Mouse (Mus musculus): ENCODE results near the gene Wscd1. TPM values are rescaled to one million over a fixed set of nuclear protein-coding genes. Genes with fewer than 3 reads are reported as not detected.

Gene Wscd1
- polyA plus RNA-seq, 1 experiment from 2014 or later = 0.25 TPM

- H3K27me3 ChIP-seq (ENCODE audit: insufficient read depth, low read length) = peaks cover 12% of the 10 kb centered on the region
- no peak overlapping the region for H3K4me2 ChIP-seq (ENCODE audit: low read depth, low read length)
- TF ChIP-seq CTCF (IDR thresholded peaks at IDR 0.05; ENCODE audit: low read depth) = no peak
- TF ChIP-seq EP300 (IDR thresholded peaks at IDR 0.05; ENCODE audit: low read depth) = no peak
- no peak overlapping the region for H3K9ac ChIP-seq (replicated peaks)
- H3K9me3 ChIP-seq (ENCODE audit: low read length) = no peaks in the 10 kb centered on the region
- no peaks in the 10 kb centered on the region for H3K36me3 ChIP-seq (replicated peaks; ENCODE audit: insufficient read depth, low read length)
- no peak overlapping the region for H3K4me3 ChIP-seq (ENCODE audit: low read depth, low read length)
- no peak for ATAC-seq
- H3K27ac ChIP-seq (ENCODE audit: low read depth) = no peak overlapping the region
- no peak for DNase-seq
- no peaks in the 10 kb centered on the region for H3K4me1 ChIP-seq (ENCODE audit: insufficient read depth)
- WGBS (ENCODE audit: insufficient replicate concordance) = 66% methylated on average over 3 of the region's 3 CpGs
Measured at GRCm38 (mm10) chr11:71745875-71746274, 3.8 kb upstream of the Wscd1 start.

- Histone ChIP-seq H3K27ac (ENCODE audit: low read depth) (no peak overlapping the region), H3K4me1 (ENCODE audit: insufficient read depth) (no peaks in the 10 kb centered on the region), H3K4me3 (ENCODE audit: low read depth, low read length) (no peak overlapping the region), H3K9ac (replicated peaks) (no peak overlapping the region), H3K36me3 (replicated peaks; ENCODE audit: insufficient read depth, low read length) (no peaks in the 10 kb centered on the region), H3K9me3 (ENCODE audit: low read length) (no peaks in the 10 kb centered on the region), H3K27me3 (ENCODE audit: insufficient read depth, low read length) (peaks cover 28% of the 10 kb centered on the region), H3K4me2 (ENCODE audit: low read depth, low read length) (no peak overlapping the region)
- no peak for DNase-seq
- TF ChIP-seq CTCF (IDR thresholded peaks at IDR 0.05; ENCODE audit: low read depth) (no peak), EP300 (IDR thresholded peaks at IDR 0.05; ENCODE audit: low read depth) (no peak)
- ATAC-seq = no peak
- 77% methylated on average over 7 of the region's 7 CpGs for WGBS (ENCODE audit: insufficient replicate concordance)
Measured at GRCm38 (mm10) chr11:71747719-71748118, 2.0 kb upstream of the Wscd1 start.

- Histone ChIP-seq H3K27me3 (ENCODE audit: insufficient read depth, low read length) (peaks cover 28% of the 10 kb centered on the region), H3K4me1 (ENCODE audit: insufficient read depth) (no peaks in the 10 kb centered on the region), H3K27ac (ENCODE audit: low read depth) (no peak overlapping the region), H3K9me3 (ENCODE audit: low read length) (no peaks in the 10 kb centered on the region), H3K4me2 (ENCODE audit: low read depth, low read length) (peak overlapping the region; percentile 61), H3K36me3 (replicated peaks; ENCODE audit: insufficient read depth, low read length) (no peaks in the 10 kb centered on the region), H3K9ac (replicated peaks) (no peak overlapping the region), H3K4me3 (ENCODE audit: low read depth, low read length) (peak overlapping the region; percentile 37)
- DNase-seq = no peak
- WGBS (ENCODE audit: insufficient replicate concordance) = 2% methylated on average over 51 of the region's 60 CpGs
- TF ChIP-seq EP300 (IDR thresholded peaks at IDR 0.05; ENCODE audit: low read depth) (no peak), CTCF (IDR thresholded peaks at IDR 0.05; ENCODE audit: low read depth) (no peak)
- ATAC-seq = no peak
Measured at GRCm38 (mm10) chr11:71750534-71751173, 934 bp downstream of the Wscd1 start.

DNA sequence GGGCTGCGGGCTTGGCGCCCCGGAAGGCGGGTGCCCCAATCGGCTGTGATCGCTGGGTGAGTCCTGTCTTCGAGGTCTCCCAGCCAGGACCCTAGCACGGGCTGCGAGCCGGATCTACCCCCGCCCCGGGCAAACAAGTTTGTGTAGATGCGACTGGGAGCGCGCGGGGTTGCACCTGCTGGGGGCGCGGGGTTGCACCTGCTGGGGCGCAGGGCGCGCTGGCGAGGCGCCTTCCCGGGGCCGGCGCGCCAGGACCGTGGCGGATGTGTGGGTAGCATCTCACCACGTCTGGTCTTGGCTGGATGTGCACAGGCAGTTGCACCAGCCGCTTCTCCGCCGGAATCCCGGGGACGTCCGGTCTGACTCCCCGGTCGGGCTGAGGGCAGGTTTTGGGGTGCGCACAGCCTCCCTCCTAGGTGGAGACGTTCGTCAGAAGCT lies 1.5 kb downstream of the Wscd1 start:
- Histone ChIP-seq H3K4me3 (ENCODE audit: low read depth, low read length) (peak overlapping the region; percentile 37), H3K36me3 (replicated peaks; ENCODE audit: insufficient read depth, low read length) (no peaks in the 10 kb centered on the region), H3K9me3 (ENCODE audit: low read length) (no peaks in the 10 kb centered on the region), H3K4me1 (ENCODE audit: insufficient read depth) (no peaks in the 10 kb centered on the region), H3K27ac (ENCODE audit: low read depth) (no peak overlapping the region), H3K9ac (replicated peaks) (no peak overlapping the region), H3K27me3 (ENCODE audit: insufficient read depth, low read length) (peaks cover 28% of the 10 kb centered on the region), H3K4me2 (ENCODE audit: low read depth, low read length) (peak overlapping the region; percentile 61)
- 1% methylated on average over 38 of the region's 41 CpGs for WGBS (ENCODE audit: insufficient replicate concordance)
- no peak for ATAC-seq
- TF ChIP-seq EP300 (IDR thresholded peaks at IDR 0.05; ENCODE audit: low read depth) (no peak), CTCF (IDR thresholded peaks at IDR 0.05; ENCODE audit: low read depth) (no peak)
- no peak for DNase-seq

- TF ChIP-seq CTCF (IDR thresholded peaks at IDR 0.05; ENCODE audit: low read depth) (no peak), EP300 (IDR thresholded peaks at IDR 0.05; ENCODE audit: low read depth) (no peak)
- no peaks in the 10 kb centered on the region for H3K36me3 ChIP-seq (replicated peaks; ENCODE audit: insufficient read depth, low read length)
- H3K27ac ChIP-seq (ENCODE audit: low read depth) = no peak overlapping the region
- peaks cover 28% of the 10 kb centered on the region for H3K27me3 ChIP-seq (ENCODE audit: insufficient read depth, low read length)
- no peak for DNase-seq
- H3K4me2 ChIP-seq (ENCODE audit: low read depth, low read length) = 0 out of 2 replicates have a peak overlapping the region, but pooled peaks have one; percentile 61
- ATAC-seq = no peak
- H3K9me3 ChIP-seq (ENCODE audit: low read length) = no peaks in the 10 kb centered on the region
- no peak overlapping the region for H3K9ac ChIP-seq (replicated peaks)
- WGBS (ENCODE audit: insufficient replicate concordance) = 38% methylated on average over 12 of the region's 12 CpGs
- no peak overlapping the region for H3K4me3 ChIP-seq (ENCODE audit: low read depth, low read length)
- H3K4me1 ChIP-seq (ENCODE audit: insufficient read depth) = no peaks in the 10 kb centered on the region
Measured at GRCm38 (mm10) chr11:71751689-71752088, 2.0 kb downstream of the Wscd1 start.

- Histone ChIP-seq H3K4me3 (ENCODE audit: low read depth, low read length) (no peak overlapping the region), H3K9ac (replicated peaks) (no peak overlapping the region), H3K27ac (ENCODE audit: low read depth) (no peak overlapping the region), H3K9me3 (ENCODE audit: low read length) (no peaks in the 10 kb centered on the region), H3K4me1 (ENCODE audit: insufficient read depth) (no peaks in the 10 kb centered on the region), H3K36me3 (replicated peaks; ENCODE audit: insufficient read depth, low read length) (no peaks in the 10 kb centered on the region), H3K27me3 (ENCODE audit: insufficient read depth, low read length) (peaks cover 28% of the 10 kb centered on the region), H3K4me2 (ENCODE audit: low read depth, low read length) (no peak overlapping the region)
- TF ChIP-seq CTCF (IDR thresholded peaks at IDR 0.05; ENCODE audit: low read depth) (no peak), EP300 (IDR thresholded peaks at IDR 0.05; ENCODE audit: low read depth) (no peak)
- DNase-seq (no peak), ATAC-seq (no peak)
- WGBS (ENCODE audit: insufficient replicate concordance) = 62% methylated on average over 3 of the region's 3 CpGs
Measured at GRCm38 (mm10) chr11:71752626-71753025, 2.9 kb downstream of the Wscd1 start.
